Mouse (Mus musculus) lung, postnatal 0 days (tissue): ENCODE results near the gene Plpp1. TPM values are rescaled to one million over a fixed set of nuclear protein-coding genes. Genes with fewer than 3 reads are reported as not detected.
A peak's percentile ranks its signal among the peaks of the same experiment; 100 is the strongest.

Experiments used
- ATAC-seq: fragments of 200-750 bp; cut with Nextera tagmentation; 2 replicates; pipeline ENCODE4 v1.8.0; 2017; ENCODE audit warnings: moderate library complexity
- DNase-seq: peaks from one replicate; pipeline ENCODE4 v3.0.0-alpha.2; 2016; ENCODE audit warnings: low spot score
- H3K27ac ChIP-seq: fragments of 300-500 bp; sonication (generic); 2 replicates; pipeline ENCODE4 v1.5.1; 2014; ENCODE audit warnings: antibody characterized with exemption, mild to moderate bottlenecking, low read length, mixed read lengths
- H3K27me3 ChIP-seq: fragments of 300-500 bp; sonication (generic); replicated peaks from 2 replicates; pipeline ENCODE4 v1.6.1; 2014; ENCODE audit warnings: low read length, mixed read lengths; ENCODE audit not compliant: insufficient read depth
- H3K36me3 ChIP-seq: fragments of 300-500 bp; sonication (generic); 2 replicates; pipeline ENCODE4 v1.6.1; 2014; ENCODE audit warnings: low read length, mixed read lengths; ENCODE audit not compliant: insufficient read depth
- H3K4me1 ChIP-seq: fragments of 300-500 bp; sonication (generic); 2 replicates; pipeline ENCODE4 v1.6.1; 2014; ENCODE audit warnings: antibody characterized with exemption, low read depth, low read length, mixed read lengths; ENCODE audit not compliant: insufficient read depth
- H3K4me2 ChIP-seq: fragments of 300-500 bp; sonication (generic); replicated peaks from 2 replicates; pipeline ENCODE4 v1.6.1; 2014; ENCODE audit warnings: low read depth, mild to moderate bottlenecking, low read length, moderate library complexity, mixed read lengths
- H3K4me3 ChIP-seq: fragments of 300-500 bp; sonication (generic); 2 replicates; pipeline ENCODE4 v1.5.1; 2014; ENCODE audit warnings: low read depth, low read length
- H3K9ac ChIP-seq: fragments of 300-500 bp; sonication (generic); replicated peaks from 2 replicates; pipeline ENCODE4 v1.6.1; 2014; ENCODE audit warnings: low read depth, mild to moderate bottlenecking
- H3K9me3 ChIP-seq: fragments of 300-500 bp; sonication (generic); 2 replicates; pipeline ENCODE4 v1.6.1; 2016; ENCODE audit warnings: low read length, mixed read lengths
- CTCF ChIP-seq: IDR thresholded peaks from 2 replicates; pipeline ENCODE4 v1.5.1; 2016; ENCODE audit warnings: antibody characterized with exemption, mild to moderate bottlenecking
- EP300 ChIP-seq: IDR thresholded peaks from 2 replicates; pipeline ENCODE4 v1.6.1; 2016; ENCODE audit warnings: antibody characterized with exemption, mild to moderate bottlenecking, control low read depth
- WGBS: fragments of 180-500 bp; shearing (Covaris S2); extraction: QIAGEN DNeasy Blood & Tissue Kit; methylation state at CpG from one replicate; pipeline ENCODE4 v1.1.7; 2014; 5-methylcytosine and 5-hydroxymethylcytosine counted together
- polyA plus RNA-seq: library from polyadenylated mRNA; unstranded; fragments of >200 nt; fragmentation: Nextera tagmentation; extraction: Ambion mirVana; gene quantifications from 2 replicates; pipeline ENCODE4 v1.2.1, GENCODE M21; 2015

The Plpp1 gene
- polyA plus RNA-seq, 1 experiment from 2014 or later: 292 TPM

DNA sequence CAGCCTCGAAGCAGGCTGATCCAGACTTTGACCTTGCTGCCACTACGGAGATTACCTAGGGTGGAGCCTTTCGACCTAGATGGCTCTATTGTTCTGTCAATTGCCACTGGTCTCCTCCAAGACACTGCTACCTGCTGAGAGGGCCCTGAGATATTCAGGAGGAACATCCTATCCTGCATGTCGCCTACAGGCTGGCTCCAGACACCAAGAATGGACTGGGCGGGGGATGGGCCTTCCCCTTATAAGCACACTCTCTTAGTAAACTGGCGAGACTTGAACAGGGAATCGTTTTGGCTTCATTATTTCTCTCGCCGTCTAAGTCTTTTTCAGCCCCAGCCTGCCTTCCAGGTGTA, 1.7 kb upstream of the Plpp1 start:
- H3K27ac ChIP-seq: no peak overlapping the region
- 82% methylated on average over 9 of the region's 9 CpGs for WGBS
- no peaks in the 10 kb centered on the region for H3K9me3 ChIP-seq

GRCm38 (mm10) chr13:112799721-112800241, 811 bp upstream of the Plpp1 start:
- WGBS: 78% methylated on average over 8 of the region's 8 CpGs
- DNase-seq (no peak), ATAC-seq (no peak)
- no peaks in the 10 kb centered on the region for H3K27me3 ChIP-seq
- no peak overlapping the region for H3K27ac ChIP-seq
- no peak overlapping the region for H3K9ac ChIP-seq
- H3K9me3 ChIP-seq: no peaks in the 10 kb centered on the region
- TF ChIP-seq EP300 (no peak), CTCF (no peak)
- no peak overlapping the region for H3K4me2 ChIP-seq
- no peaks in the 10 kb centered on the region for H3K4me1 ChIP-seq
- no peaks in the 10 kb centered on the region for H3K36me3 ChIP-seq
- H3K4me3 ChIP-seq: no peak overlapping the region

More for the DNA sequence above, 1.7 kb upstream of the Plpp1 start:
- Histone ChIP-seq H3K27me3 (no peaks in the 10 kb centered on the region), H3K4me2 (no peak overlapping the region), H3K9ac (no peak overlapping the region), H3K4me3 (no peak overlapping the region), H3K4me1 (no peaks in the 10 kb centered on the region), H3K36me3 (no peaks in the 10 kb centered on the region)
- DNase-seq (no peak), ATAC-seq (no peak)
- TF ChIP-seq EP300 (no peak), CTCF (no peak)

GRCm38 (mm10) chr13:112801381-112802004, 901 bp downstream of the Plpp1 start:
- WGBS: 3% methylated on average over 23 of the region's 23 CpGs
- TF ChIP-seq EP300 (no peak), CTCF (no peak)
- Histone ChIP-seq H3K27ac (peak overlapping the region; percentile 95), H3K4me1 (no peaks in the 10 kb centered on the region), H3K4me3 (peak overlapping the region; percentile 87), H3K9me3 (no peaks in the 10 kb centered on the region), H3K36me3 (peaks cover 11% of the 10 kb centered on the region; the same call in 1 of the 2 replicates), H3K27me3 (no peaks in the 10 kb centered on the region), H3K9ac (peak overlapping the region; percentile 83), H3K4me2 (peak overlapping the region; percentile 81)
- peak; percentile 40 for ATAC-seq
- DNase-seq: peak; percentile 42

- Histone ChIP-seq H3K9me3 (no peaks in the 10 kb centered on the region), H3K4me2 (peak overlapping the region; percentile 39), H3K27ac (no peak overlapping the region), H3K36me3 (peaks cover 11% of the 10 kb centered on the region; the same call in 1 of the 2 replicates), H3K4me1 (no peaks in the 10 kb centered on the region), H3K9ac (0 out of 2 replicates have a peak overlapping the region, but pooled peaks have one; percentile 12), H3K27me3 (no peaks in the 10 kb centered on the region), H3K4me3 (peak overlapping the region; percentile 27; the same call in 1 of the 2 replicates)
- TF ChIP-seq CTCF: no peak
- no peak for TF ChIP-seq EP300
- DNase-seq (no peak), ATAC-seq (no peak)
- 86% methylated on average over 7 of the region's 7 CpGs for WGBS
These were observed 2.5 kb downstream of the Plpp1 start for GRCm38 (mm10) chr13:112803106-112803505.

- H3K27ac ChIP-seq: no peak overlapping the region
- TF ChIP-seq CTCF: no peak
- TF ChIP-seq EP300: no peak
- no peak overlapping the region for H3K9ac ChIP-seq
- H3K36me3 ChIP-seq: peaks cover 11% of the 10 kb centered on the region; the same call in 1 of the 2 replicates
- WGBS: 63% methylated on average over 4 of the region's 4 CpGs
- no peak overlapping the region; the same call in 1 of the 2 replicates for H3K4me3 ChIP-seq
- H3K27me3 ChIP-seq: no peaks in the 10 kb centered on the region
- DNase-seq (no peak), ATAC-seq (no peak)
- no peaks in the 10 kb centered on the region for H3K9me3 ChIP-seq
- H3K4me2 ChIP-seq: peak overlapping the region; percentile 39
- H3K4me1 ChIP-seq: no peaks in the 10 kb centered on the region
These were observed 3.1 kb downstream of the Plpp1 start for GRCm38 (mm10) chr13:112803661-112804060.

- no peak for ATAC-seq
- H3K4me1 ChIP-seq: no peaks in the 10 kb centered on the region
- 97% methylated on average over 3 of the region's 3 CpGs for WGBS
These were observed 4.9 kb downstream of the Plpp1 start for GRCm38 (mm10) chr13:112805529-112805928.

More at GRCm38 (mm10) chr13:112805529-112805928, 4.9 kb downstream of the Plpp1 start:
- Histone ChIP-seq H3K9ac (no peak overlapping the region), H3K4me3 (no peak overlapping the region), H3K27ac (no peak overlapping the region), H3K27me3 (no peaks in the 10 kb centered on the region), H3K4me2 (no peak overlapping the region), H3K9me3 (no peaks in the 10 kb centered on the region), H3K36me3 (peaks cover 11% of the 10 kb centered on the region; the same call in 1 of the 2 replicates)
- no peak for DNase-seq
- TF ChIP-seq CTCF (no peak), EP300 (no peak)
